Mouse (Mus musculus) liver, embryonic 14.5 days (tissue): ENCODE results near the gene B4galnt2.

Experiments
- CTCF ChIP-seq: IDR thresholded peaks from 2 replicates; pipeline ENCODE4 v1.5.1; 2016; ENCODE audit warnings: antibody characterized with exemption, low read depth, control low read depth
- EP300 ChIP-seq: IDR thresholded peaks from 2 replicates; pipeline ENCODE4 v1.6.1; 2016; ENCODE audit warnings: antibody characterized with exemption, low read depth

- TF ChIP-seq EP300 (no peak), CTCF (no peak)
These were observed 9.5 kb upstream of the B4galnt2 start for GRCm38 (mm10) chr11:95924215-95924614.
